Mouse (Mus musculus) small intestine, adult 10 weeks (tissue): ENCODE data around the gene Gm364. TPM values are rescaled to one million over a fixed set of nuclear protein-coding genes. Genes with fewer than 3 reads are reported as not detected.

Source experiments
- polyA plus RNA-seq: library from polyadenylated mRNA; stranded (reverse); fragments of 350-450 nt; fragmentation: Illumina TruSeq; extraction: RNeasy Lipid Tissue Mini Kit (QIAGEN cat#74804); gene quantifications from one replicate; pipeline ENCODE4 v1.2.3, GENCODE M21; 2014; ENCODE audit warnings: low replicate concordance

Gene Gm364
- polyA plus RNA-seq: not detected

GRCm38 (mm10) chrX:57408769-57409168 lies at the start of gene Gm364:
Gene Gm364 (plus strand): TSS chrX:57409154.

GRCm38 (mm10) chrX:57392367-57393246 lies 16.3 kb upstream of the Gm364 start, which contains the start of gene Rbmx:
Gene Rbmx (minus strand): TSS chrX:57393036.

GRCm38 (mm10) chrX:57503634-57504033 lies 94.7 kb downstream of the Gm364 start, which contains the start of gene Gpr101:
Gene Gpr101 (minus strand): TSS chrX:57503757.

Other genes starting within 250 kb of the Gm364 start
- 0.48 TPM for gene Cd40lg, start 197.0 kb upstream of the Gm364 start, polyA plus RNA-seq
- 22.1 TPM for gene Arhgef6, start 70.4 kb upstream of the Gm364 start, polyA plus RNA-seq
- gene Rbmx, start 16.1 kb upstream of the Gm364 start, polyA plus RNA-seq: 64.4 TPM
- gene Gpr101, start 94.6 kb downstream of the Gm364 start, polyA plus RNA-seq: not detected